Mouse (Mus musculus) embryo, embryonic 10 days (tissue): Measurements from ENCODE around the gene Anxa11.
"Not testable (repeated sequence)": the region's sequence is repeated elsewhere in the genome, so short reads cannot be mapped to it uniquely, and the experiment has no call there.

Experiments
- DNase-seq: peaks from one replicate; pipeline ENCODE4 v3.0.0-alpha.2; 2015; ENCODE audit warnings: low spot score

Anxa11 gene

DNA sequence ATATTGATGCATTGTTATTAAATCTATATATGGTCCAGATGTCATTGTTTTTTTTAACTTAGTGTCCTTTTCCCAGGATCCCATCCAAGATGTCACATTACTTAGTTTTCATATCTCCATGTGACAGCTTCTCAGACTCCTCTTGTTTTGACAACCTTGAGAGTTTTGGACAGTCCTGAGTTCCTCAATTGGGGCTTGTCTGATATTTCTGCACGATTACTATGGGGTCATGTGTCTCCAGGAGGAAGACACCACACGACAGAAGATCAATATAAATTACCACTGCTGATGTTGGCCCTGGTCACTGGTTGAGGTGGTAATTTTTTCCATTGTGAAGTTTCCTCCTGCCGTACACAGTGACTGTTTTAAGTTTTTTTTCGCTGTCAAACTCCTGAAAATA lies 377 bp upstream of the Anxa11 start:
- no peak for DNase-seq

DNA sequence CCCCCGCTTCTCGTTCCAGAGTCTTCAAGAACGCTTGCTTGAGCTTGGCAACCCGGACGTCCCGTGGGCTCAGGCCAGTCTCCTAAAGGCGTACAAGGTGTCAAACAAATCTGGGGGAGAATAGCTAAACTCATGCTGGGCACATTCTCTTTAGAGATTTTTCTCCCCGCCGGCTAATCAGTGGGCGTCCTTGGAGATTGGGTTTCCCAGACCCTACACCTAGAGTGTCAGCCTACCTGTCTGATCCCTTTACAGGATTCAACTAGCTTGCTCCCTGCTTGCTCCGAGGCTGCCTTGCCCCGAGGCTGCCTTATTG lies 690 bp downstream of the Anxa11 start:
- DNase-seq, result no peak

DNA sequence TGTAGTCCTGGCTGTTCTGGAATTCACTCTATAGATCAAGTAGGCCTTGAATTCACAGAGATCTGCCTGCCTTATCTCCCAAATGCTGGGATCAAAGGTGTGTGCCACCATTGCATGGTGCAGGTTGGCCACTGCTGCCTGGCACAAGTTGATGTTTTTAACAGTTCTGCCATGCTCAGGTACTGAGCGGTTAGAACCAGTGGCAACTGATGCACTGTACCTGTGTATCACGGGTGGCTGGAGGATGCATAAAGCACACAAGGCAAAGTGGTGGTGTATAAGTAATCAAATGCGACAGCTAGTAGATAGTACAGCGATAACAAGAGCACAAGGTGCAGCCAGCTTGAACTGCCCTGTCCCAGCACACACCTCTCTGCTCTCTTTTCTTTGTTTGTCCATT lies 2.4 kb downstream of the Anxa11 start:
- DNase-seq, result no peak

DNA sequence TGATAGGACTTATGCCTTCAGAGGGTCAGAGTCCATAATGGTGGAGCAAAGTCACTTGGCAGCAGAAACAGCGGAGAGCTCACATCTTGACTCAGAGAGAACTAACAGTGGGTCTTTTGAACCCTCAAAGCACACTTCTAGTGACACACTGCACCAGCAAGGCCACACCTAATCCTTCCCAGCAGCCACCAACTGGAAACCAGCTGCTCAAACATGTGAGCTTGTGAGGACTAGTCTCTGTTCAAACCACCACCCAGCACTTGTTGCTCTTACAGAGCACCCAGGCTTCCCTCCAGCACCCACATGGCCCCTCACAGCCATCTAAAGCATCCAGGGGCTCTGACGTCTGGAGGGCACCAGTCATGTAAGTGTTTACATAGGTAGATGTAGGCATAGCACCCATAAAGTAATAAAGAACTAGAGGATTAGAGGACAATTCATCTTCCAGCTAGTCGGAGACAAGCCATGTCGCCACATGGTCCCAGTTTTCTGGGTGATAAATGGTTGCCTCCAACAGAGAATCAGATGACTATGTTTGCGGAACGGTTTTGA lies 4.0 kb downstream of the Anxa11 start:
- no peak for DNase-seq

DNA sequence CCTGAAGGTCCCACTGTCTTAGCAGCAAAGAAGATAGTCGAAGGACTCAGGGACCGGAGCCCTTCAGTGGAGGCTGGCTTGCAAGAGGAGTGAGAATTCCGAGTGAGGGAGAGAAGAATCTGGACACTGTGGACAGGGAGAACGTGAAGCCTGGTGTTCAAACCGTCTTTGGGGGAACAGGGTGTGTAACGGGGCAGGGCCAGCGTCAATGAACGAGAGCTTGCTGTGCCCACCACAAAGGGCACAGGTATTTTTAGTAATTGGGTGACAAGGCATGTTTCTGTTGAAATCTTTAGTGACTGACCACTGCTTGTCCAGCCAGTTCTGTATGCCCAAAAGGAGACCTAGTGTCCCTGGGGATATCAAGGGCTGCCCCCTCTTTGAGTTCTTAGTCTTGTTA lies 4.6 kb downstream of the Anxa11 start:
- DNase-seq, result no peak

DNA sequence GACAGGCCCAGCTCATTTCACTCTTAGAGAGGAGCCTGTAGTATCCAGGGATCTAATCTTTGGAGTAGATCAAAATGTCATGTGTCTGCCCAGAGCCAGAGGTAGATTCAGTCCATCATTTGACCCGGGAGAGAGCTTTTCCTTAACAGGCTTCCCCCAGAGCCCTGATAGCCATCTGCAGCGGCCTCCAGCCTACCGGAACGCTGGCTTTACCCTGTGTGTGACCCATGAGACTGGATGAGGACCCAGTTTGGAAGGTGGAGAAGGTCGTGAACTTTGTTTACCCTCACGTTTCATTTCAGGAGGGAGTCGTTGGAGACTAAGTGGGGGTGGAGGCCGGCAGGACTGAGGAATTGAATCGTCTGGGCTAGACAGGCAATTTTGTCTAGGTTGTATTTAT lies 5.7 kb downstream of the Anxa11 start:
- no peak for DNase-seq

DNA sequence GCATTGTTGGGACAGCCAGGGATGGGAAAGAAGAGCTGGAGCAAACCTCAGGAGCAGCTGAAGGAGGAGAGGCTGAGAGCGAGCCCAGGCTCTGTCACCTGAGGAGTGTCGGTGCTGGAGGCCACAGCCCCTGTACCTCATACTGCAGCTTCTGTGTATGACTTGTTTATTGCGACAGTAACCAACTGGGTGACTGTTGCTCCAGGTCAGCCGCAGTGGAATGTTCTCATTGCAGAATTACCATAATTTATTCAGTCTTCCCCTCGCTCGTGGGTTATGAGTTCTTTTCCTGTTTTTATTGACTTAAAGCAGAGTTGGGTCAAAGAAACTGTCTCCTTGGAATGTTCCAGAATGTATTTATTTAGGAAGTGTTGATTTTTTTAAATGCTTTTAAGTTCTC lies 6.3 kb downstream of the Anxa11 start:
- DNase-seq, result no peak

DNA sequence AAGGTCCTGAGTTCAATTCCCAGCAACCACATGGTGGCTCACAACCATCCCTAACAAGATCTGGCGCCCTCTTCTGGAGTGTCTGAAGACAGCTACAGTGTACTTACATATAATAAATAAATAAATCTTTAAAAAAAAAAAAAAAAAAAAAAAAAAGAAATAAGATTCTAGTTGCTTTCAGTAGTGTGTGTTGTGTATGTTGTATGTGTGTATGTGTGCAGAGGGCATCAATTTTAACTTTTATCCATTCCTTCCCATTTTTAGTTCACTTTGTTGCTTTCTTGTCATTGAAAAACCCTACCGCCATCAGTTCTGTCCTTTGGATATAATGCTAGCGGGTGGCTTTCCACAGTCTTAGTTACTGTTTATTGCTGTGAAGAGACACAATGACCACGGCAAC lies 6.8 kb downstream of the Anxa11 start:
- not testable (repeated sequence) for DNase-seq

DNA sequence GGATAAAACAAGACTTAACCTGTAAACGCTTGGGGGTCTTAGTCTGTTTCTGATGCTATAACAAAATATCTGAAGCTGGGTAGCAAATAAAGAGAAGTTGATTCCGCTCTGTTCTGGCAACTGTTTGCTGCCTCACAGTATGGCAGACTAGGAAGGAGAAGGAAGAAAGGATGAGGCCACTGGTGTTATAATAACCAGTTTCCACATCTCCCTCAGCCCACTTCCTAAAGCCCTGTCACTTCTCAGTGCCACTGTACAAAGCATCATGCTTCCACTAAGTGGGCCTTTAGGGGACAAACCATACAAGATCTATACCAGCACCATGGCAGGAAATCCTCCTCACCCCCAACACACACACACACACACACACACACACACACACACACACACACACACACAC lies 8.5 kb downstream of the Anxa11 start:
- DNase-seq, result no peak

DNA sequence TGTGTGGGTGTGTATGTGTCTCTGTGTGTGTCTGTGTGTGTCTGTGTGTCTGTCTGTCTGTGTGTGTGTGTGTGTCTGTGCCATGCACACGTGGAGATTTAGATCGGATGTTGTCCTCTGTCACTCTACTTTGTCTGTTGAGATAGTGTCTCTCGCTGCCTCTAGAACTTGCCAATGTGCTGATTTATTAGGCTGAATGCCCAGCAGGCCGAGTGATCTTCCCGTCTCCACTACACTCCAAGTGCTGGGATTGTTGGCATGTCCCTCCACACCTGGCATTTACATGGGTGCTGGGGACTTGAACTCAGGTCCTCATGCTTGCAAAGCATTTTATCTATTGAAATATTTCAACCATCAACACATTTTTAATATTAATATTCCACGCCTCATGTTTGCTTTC lies 9.2 kb downstream of the Anxa11 start:
- no peak for DNase-seq

DNA sequence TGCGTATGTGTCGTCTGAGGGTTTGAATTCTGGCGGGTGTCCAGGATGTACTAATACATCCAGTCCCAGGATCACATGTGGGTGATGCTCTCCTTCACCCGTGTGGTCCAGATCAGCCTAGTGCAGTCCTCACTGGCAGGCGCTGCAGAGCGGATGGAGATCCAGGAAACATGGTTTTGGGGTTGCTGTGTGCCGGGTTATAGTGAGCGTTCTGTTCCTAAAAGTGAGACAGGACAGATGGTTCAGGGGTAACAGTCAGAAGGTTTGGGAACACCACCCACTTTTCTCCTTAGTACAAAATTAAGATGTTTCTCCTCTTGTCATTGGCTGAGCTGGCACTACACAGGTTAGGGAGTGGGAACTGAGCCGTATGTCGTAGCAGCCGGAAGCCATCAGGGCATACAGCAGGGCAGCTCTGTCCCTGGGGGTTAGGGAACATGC lies 10.2 kb downstream of the Anxa11 start:
- DNase-seq, result no peak

DNA sequence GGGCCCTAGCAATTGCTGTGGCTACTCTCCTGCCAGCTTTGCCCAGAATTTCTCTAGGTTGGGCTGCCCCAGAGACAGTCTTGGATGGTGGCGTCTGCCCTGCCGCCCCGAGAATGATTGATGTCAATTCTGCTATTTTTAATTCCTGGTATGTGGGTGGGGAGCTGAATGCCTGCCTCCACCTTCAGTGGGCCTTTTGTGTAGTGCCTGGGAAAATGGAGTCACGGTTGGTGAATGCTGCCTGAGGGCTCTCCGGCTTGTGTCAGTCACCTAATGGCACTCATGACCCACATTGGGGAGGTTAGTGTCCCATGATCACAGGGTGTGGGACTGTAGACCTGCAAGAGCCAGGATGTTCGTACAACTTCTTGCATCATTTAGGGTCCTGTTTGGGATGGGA lies 11.3 kb downstream of the Anxa11 start:
- no peak for DNase-seq

DNA sequence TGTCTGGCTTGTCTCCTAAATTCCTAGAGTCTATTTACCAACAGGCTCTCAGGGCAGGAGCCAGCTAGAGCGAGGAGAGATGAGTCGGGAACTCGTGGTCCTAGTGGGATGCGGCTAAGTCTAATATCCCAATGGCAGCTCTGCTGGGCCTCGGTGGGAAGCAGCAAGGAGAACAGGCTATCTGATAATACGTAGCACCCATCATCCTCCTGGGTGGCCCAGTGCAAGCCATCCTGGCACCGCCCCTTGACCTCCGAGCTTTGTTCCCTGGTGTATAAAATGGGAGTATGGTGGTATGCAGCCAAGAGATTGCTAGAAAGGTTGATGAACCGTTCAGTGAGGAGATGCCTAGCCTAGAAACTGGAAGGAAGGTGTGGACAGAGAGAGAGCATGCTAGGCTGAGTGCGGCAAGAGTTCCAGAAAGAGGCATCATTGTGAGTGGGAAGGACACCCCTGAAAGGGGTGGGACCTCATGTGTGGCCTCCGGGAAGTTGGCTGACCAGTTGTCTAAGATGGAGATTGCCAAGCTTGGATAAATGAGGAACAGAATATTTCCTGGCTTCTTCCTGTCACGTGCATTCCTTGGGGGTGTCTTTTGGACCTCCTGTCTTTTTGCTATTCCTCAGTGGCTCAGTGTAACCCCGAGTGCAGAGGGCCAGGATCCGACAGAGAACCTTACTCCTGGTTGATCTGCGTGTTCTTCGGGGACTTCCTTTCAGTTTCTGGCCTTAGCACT lies 11.9 kb downstream of the Anxa11 start:
- no peak for DNase-seq

DNA sequence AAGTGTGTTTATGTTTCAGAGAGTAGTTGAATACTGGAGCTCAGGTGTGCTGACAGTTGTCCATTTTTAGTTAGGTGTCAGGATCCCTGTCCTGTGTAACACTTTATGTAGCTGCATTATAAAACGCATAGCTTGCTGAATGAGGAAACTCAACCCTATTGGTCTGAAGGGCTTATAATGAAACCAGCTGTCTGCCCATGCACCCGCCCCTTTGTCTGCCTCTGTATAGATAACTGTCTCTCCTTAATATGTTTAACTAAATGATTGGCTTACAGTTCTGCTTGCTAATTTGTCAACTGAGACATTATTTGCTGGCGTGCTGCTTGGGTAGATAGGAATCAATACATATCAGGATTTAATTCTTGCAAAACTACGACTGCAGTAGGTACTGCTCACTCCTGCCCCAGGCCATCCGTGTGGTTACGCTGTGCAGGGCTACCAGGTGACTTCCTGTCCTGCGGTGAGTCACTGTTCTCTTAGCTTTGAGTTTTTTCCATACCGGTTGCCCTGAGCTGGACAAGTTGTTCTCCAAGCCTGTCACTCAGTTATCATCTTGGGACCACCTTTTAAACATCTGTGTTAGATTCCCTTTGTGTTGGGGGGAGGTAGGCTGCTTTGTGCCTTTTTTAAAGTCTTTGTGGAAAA lies 13.4 kb downstream of the Anxa11 start:
- DNase-seq, result no peak

DNA sequence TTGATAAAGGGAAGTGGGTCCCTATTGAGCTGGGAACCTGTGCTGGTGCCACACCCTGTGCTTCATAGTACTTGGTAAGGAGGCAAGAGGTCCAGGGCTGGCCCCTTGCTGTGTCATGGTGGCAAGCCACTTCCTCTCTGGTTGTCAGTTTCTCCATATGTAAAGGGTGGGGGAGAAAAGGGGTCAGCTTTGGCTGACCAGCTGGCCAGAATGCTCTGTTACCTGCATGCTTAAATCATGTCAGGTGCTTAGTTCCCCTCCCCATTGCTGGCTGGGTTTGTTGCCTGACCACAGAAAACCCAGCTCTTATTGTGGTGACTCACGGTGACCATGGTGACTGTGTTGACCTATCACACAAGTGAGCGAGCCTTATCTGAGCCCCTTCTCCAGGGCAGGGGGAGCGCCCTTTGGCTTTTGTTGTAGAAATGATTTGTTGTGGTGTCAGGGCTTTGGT lies 15.2 kb downstream of the Anxa11 start:
- DNase-seq, result peak; percentile 28

DNA sequence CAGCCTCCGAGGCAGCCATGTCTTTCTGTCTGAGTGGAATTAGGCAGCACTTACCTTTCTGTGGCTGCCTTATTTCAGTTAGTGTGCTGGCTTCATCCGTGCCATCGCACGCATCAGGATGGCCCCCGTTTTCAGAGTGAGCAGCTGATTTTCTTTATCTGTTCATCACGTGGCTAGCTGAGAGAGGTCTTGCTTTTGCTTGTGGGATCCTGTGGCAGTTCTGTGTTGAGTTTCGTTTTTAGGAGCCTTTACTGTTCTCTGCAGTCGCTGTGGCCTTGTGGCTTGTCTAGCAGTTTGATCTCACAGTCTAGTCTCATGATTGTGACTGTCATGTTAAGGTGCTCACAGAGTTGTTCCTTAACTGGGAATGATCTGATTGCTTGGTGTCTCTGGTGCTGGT lies 16.0 kb downstream of the Anxa11 start:
- DNase-seq, result no peak

DNA sequence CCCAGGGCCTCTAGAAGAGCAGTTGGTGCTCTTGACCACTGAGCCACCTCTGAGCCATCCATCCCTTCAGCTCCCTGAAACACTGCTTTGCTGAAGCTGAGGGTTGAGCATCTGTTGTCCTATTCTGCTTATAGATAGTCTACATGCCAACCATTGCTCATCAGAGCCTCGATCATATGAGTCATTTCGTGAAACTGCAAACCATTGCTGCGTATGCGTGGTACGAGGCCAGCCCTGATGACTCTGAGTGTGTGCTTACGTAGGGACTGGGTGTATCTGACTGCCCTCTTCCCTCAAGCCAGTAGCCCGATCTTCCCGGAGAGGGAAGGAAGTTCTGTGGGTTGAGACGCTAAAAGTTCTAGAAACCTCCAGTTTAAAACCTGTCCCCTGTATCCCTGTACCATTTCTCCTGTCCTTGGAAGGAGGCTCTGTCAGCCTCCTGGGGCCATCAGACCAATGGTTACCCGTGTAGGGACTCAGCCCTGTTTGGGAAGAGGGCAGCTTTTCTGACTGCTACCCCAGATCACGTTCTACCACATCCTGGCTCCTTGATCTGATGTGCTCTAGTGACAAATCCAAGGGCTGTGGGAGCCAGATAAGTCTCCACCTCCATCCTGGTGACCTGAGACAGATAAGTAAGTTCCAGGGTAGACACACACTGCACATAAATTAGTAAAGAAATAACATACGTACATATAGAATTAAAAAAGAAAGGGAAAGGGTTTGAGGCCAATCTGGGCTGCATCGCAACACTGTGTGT lies 20.0 kb downstream of the Anxa11 start:
- no peak for DNase-seq

DNA sequence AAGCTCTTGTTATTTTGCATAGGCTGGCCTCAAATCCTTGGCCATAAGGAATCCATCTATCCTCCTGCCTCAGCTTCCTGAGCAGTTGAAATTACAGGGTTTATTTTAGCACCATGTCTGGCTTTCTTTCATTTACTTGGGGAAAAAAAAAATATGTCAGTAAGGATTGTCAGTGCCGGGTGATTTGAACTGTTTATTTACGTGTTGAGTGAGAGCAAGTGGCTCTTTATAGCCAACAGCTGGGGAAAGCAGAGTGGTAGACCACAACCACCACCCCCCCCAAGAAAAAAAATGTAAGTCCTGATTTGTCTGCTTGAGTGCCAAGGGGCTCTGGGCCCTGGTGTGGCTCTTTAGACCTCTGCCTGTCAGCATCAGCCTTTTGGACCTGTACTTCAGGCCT lies 21.8 kb downstream of the Anxa11 start:
- no peak for DNase-seq

DNA sequence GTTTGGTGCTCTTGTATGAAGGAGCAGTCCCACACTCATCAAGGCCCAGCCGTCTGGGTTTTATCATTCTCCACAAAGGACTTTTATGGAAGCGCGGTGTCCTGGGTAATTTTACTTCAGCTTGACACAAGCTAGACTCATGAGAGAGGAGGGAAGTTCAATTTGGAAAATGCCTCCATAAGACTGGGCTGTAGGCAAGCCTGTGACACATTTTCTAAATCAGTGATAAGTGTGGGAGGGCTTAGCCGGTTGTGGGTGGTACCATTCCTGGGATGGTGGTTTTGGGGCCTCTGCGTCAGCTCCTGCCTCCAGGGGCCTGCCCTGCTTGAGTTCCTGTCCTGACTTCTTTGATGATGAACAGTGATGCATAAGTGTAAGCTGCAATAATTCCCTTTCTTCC lies 23.3 kb downstream of the Anxa11 start:
- DNase-seq, result no peak

DNA sequence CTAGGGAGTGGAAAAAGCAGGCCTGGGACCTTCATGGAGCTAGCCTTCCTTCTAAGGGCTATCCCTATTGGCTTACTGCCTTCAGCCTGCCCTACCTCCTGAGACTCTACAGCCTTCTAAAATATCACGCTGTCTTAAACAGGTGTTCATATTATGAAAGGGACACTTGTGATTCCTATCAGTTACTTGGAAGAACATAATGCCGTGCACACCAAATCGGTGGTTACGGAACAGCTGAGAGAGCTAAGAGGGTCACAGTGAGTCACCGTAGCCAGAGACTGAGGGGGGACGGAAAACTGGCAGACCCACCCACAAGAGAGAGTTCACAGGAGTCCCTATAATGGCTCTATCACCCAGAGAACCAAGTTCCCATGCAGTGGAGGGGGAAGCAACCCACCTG lies 24.4 kb downstream of the Anxa11 start:
- DNase-seq, result no peak

DNA sequence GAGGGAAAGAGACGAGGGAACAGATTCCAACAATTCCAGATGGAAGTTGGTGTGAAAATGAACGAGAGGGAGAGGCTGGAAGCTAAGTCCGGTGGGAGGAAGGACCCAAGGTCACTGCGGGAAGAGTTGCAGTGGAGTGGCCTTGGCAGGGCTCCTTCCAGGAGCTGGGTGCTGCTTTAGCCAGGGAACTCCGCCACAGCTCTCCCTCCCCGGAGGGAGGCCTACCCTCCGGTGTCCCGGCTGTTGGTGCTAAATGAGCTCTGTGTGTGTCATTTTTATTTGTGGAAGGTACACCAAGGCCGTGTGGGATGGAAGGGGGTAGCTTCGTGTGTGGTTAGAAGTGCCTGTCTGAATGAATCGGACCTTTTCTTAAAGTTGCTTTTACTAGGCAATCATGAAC lies 24.9 kb downstream of the Anxa11 start:
- DNase-seq, result no peak

DNA sequence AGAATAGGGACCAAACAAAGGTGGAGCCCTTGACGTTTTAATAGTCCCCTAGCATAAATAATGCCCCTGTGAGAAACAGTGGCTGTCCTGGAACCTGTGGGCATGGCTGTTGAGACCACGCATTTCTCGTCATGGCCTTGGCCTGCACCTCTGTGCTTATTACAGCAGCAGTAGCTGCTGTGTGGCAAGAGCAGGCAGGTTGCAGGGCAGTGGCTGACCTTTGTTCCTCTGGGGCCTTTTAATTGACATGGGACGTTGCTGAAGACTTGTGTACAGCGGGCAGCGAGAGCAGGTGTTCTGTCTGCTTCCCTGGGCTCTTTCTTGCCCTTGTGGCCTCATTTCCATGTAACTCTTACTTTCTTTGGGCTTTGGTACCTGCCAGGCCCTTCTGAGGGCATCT lies 25.9 kb downstream of the Anxa11 start:
- DNase-seq, result no peak

DNA sequence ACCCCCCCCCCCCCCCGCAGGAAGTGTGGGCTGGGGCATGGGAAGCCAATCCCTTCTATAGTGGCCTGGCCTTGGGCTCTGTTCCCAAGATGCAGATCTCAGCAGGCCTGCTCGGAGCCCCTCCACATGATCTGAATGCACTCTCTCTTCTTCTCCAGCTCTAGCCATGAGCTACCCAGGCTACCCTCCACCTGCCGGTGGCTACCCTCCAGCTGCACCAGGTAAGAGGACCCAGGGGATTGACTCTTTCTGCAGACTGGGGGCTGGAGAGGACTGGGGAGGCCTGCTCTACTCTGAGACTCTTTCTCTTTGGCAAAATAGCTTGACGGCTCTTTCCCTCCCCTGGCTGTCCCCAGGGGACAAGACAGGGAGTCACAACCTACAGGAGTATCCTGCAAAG lies 26.8 kb downstream of the Anxa11 start:
- no peak for DNase-seq
